Mouse (Mus musculus) kidney, postnatal 36 days (tissue): ENCODE measurements around the gene Anxa7.
A peak's percentile ranks its signal among the peaks of the same experiment; 100 is the strongest.

Experiments
- DNase-seq, 2 experiments: peaks; one replicate each; pipeline ENCODE4 v3.0.0; 2021 to 2022; ENCODE audit warnings: mixed read lengths in 2 of 2

The Anxa7 gene

DNA sequence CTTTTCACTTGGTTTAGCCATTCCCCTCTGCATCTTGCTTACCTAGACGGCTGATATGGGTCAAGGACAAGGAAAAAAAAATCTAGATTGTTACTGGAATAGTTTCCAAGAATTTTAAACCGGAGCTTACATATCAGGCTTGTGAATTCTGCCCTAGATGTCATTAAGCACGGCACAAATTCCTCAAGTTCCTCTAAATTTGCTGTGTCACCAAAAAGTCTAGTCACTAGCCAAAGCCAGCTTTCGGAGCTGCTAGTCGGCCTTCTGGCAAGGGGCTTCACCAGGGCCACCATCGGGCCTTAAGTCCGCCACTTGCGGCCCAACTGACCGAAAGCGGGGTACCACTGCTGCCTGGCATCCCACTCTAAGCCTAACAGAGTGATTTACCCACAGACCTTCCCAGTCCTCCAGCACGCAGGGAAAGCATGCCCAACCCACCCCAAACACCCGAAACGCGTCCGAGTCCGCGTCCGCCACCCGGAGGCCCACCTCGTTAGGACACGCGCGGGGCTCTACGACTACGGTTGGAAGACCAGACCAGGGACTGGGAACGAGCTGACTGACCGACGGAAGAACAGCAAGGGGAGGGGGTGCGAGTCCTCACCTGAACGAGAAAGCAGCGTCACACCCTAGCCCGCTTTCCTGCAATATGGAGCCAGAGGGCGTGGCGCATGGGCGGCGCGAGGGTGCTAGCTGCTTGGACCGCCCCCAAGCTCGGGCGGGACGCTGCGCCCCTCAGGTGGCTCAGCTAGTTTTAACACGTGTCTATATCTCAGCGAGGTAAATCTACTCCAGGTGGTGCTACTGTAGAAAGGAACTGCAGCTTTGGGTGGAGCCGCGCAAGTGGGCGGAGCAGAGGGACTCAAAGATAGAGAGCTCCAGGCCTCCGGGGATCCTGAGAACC is at the start of gene Anxa7:
Anxa7 (minus strand) TSS at position 843 of the 904 bp plus-strand sequence.
- peak; percentile 89 to 92 for DNase-seq

DNA sequence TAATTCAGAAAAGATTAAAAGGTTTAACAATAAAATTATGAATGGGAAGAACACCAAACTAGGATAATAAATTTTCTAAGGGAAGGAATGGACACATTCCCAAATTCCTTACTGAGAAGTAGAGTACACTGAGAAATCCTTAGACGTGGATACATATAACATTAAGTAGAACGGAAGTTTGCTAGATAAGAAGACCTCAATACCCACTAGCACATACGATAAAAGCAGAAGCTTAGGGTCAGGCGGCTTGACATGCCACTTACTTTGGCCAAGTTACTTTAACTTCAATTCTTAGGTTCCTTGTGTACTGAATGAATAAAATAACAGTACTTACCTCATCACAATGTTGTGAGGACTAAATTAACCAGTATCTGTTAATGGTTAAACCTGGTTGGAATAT is 49.7 kb upstream of the Anxa7 start:
- no peak for DNase-seq

- no peak for DNase-seq
Measured at GRCm38 (mm10) chr14:20520179-20520578, 40.2 kb upstream of the Anxa7 start.

GRCm38 (mm10) chr14:20508424-20508823 is 28.5 kb upstream of the Anxa7 start:
- DNase-seq = no peak

GRCm38 (mm10) chr14:20502966-20503365 is 23.0 kb upstream of the Anxa7 start:
- DNase-seq = no peak

DNA sequence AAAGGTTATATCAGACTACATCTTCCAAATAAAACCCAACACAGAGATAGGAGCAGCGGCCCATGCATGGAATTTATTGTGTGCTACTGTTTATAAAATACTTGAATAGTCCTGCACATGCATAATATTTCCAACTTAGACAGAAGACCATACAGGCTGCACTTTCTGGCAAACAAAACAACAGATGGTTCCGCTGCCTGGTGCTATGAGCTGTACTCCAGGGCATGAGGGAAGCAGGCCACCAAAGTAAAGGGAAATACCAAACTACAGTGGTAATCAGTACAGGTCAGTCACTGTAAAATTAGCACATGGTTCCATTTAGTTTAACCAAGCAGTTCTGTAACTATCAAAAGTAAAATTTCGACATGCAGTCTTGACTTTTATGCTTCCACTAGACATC is 20.0 kb upstream of the Anxa7 start:
- no peak for DNase-seq

GRCm38 (mm10) chr14:20496603-20497002 is 16.7 kb upstream of the Anxa7 start, which contains the start of gene Mss51:
Gene Mss51, minus strand, starts transcription at chr14:20496901.
- DNase-seq = no peak

DNA sequence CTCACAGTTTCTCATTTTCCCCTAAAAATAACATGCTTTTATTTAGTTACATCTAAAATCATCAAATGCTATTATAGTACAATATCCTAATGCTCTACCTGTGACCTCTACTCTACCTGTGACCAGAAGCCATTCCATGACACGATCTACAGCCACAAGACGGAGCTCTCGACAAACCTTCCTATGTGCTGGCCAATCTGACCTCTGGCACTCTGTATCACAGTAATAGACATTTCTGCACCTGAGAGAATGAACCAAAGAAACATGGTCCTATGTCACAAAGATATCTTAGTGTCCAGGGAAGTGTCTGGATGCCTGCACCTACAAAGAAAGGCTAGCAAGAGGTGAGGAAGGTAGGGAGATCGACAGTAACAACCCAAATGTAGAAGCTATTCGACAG is 6.1 kb upstream of the Anxa7 start:
- no peak for DNase-seq

- no peak for DNase-seq
Measured at GRCm38 (mm10) chr14:20482051-20482751, 2.3 kb upstream of the Anxa7 start.

DNA sequence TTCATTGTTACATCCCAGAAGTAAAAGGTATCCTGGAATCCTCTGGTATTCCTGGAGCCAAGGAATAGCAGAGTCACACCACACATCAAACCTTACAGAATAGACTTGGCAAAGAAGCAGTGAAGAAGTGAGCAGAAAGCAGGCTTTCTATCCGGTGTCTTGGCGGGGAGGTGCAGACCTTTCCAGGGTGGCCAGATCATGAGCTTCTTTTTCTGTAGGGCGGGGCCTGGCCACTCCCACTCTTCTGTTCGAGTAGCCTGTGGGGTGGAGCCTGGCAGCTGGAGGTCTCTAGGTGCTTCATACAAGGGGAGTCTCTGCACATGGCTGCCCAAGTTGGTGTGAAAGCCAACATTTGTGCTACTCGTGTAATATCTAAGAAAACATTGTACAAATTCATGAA is 1.3 kb upstream of the Anxa7 start:
- DNase-seq = peak; percentile 16 to 49

DNA sequence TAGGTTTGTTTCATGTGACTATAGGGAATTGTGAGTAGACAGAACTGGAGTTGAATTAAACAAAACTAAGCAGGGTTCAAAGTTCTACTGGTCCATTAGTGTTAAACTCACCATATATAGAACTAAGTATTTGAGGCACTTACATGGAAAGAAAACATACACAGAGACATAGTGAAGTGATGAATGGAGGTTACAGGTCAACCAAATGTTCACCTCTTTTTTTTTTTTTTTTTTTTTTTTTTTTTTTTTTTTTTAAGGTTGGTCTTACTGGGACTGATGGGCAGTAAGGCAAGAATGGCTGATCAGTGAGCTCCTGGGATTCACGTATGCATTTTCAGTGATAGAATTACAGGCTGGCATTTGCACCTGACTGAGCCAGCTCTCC is 254 bp upstream of the Anxa7 start:
- no peak for DNase-seq

GRCm38 (mm10) chr14:20478801-20479200 is 1.1 kb downstream of the Anxa7 start:
- peak; percentile 64 to 72 for DNase-seq

- no peak for DNase-seq
Measured at GRCm38 (mm10) chr14:20478385-20478784, 1.5 kb downstream of the Anxa7 start.

GRCm38 (mm10) chr14:20477261-20478025 is 2.5 kb downstream of the Anxa7 start:
- peak in 1 of 2 experiments; percentile 14 for DNase-seq

GRCm38 (mm10) chr14:20460216-20460615 is 19.7 kb downstream of the Anxa7 start:
- no peak for DNase-seq

GRCm38 (mm10) chr14:20458378-20458777 is 21.6 kb downstream of the Anxa7 start:
- DNase-seq = no peak

DNA sequence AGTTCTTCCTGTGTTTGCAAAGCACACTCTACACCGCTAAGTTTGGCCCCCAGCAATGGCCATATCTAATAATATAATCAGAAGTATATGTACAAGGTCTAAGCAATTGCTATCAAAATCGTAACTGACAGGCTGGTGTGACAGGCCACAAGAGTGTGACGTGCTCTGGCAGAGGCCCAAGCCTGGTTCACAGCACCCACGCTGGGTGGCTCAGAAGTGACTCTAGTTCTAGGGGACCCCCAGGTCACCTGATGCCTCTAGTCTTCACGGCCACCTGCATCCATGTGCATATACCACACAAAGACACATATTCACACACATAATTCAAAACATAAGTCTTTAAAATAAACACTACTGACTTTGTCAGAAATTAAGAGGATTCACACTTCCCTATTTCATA is 27.0 kb downstream of the Anxa7 start:
- no peak for DNase-seq

- DNase-seq = peak; percentile 88 to 90
Measured at GRCm38 (mm10) chr14:20451765-20452331, 28.1 kb downstream of the Anxa7 start, which contains the start of gene Cfap70. Gene Cfap70, minus strand, starts transcription at chr14:20452226.

DNA sequence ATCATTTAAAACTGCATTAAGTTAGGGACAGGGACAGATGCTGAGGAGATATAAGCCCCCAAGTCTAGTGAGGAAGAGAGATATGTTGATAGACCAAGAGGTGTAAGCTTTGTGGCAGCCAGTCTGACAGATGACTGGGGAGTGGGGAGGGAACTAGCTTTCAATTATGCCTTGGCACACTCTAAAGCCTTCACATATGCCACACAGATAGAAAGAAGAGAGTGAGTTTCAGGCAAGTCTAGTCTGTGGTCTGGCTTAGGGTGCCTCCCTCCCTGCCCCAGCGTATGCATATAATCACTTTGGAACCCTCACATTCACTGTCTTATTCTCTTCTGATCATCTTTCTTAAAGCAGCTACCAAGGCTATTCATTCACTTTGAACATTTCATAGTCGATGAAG is 28.6 kb downstream of the Anxa7 start:
- DNase-seq = no peak

DNA sequence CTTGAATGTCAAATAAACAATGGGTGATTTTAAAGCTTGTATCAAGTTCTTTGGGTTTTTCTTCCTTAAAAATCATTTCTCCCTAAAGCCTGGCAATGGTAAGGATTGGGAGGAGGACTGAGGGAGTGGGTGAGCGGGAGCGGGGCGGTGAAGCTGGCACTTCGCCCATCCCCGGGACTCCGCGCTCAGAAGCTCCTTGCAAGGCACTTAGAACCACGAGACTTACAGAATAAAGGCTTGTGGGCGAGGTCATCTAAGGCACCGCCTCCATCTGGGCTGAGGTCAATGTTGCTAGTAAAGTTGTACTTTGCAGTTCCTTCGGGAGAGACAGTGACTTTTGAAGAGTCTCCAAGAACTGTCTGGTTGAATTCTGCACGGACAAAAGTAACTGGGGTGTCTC is 32.7 kb downstream of the Anxa7 start:
- peak; percentile 29 to 52 for DNase-seq

- no peak for DNase-seq
Measured at GRCm38 (mm10) chr14:20442252-20442651, 37.7 kb downstream of the Anxa7 start.

DNA sequence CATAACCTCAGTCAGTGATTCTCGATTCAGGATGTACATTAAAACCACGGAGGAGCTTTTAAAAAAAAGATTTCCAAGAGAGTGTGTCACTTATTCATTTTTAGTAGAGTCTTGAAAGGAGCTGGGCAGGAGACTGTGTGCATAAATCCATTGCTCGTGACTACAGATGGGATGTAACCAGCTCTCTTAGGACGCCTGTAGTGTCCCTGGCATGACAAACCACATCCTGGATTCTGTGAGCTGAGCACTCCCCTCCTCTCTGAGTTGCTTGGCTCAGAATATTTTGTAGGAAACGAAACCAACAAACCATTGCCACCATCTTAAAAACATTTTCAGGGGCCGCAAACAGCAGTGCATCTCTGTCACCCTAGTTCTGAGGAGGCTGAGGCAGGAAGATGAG is 43.0 kb downstream of the Anxa7 start:
- DNase-seq = no peak

GRCm38 (mm10) chr14:20432420-20432819 is 47.5 kb downstream of the Anxa7 start:
- no peak for DNase-seq
